Mouse (Mus musculus) left cerebral cortex, adult 9 months (tissue): ENCODE measurements around the gene Olfr222.
A peak's percentile ranks its signal among the peaks of the same experiment; 100 is the strongest.
"Not testable (repeated sequence)": the region's sequence is repeated elsewhere in the genome, so short reads cannot be mapped to it uniquely, and the experiment has no call there.

ENCODE experiments used
- DNase-seq, 2 experiments: peaks; one replicate each; pipeline ENCODE4 v3.0.0; 2022; ENCODE audit warnings: low spot score in 2 of 2

Olfr222 gene

DNA sequence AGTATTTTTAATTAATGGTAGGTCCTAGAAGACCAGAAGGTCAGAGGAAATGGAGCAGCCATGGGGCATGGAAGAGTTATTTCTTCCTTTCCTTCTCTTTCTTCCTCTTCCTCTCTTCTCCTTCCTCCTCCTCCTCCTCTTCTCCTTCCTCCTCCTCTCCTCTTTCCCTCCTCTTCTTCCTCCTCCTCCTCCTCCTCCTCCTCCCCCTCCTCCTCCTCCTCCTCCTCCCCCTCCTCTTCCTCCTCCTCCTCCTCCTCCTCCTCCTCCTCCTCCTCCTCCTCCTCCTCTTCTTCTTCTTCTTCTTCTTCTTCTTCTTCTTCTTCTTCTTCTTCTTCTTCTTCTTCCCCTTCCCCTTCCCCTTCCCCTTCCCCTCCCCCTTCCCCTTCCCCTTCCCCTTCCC is at the start of gene Olfr222:
TSS of gene Olfr222 (minus strand) at position 101 of the 400 bp plus-strand sequence.
- not testable (repeated sequence) for DNase-seq

DNA sequence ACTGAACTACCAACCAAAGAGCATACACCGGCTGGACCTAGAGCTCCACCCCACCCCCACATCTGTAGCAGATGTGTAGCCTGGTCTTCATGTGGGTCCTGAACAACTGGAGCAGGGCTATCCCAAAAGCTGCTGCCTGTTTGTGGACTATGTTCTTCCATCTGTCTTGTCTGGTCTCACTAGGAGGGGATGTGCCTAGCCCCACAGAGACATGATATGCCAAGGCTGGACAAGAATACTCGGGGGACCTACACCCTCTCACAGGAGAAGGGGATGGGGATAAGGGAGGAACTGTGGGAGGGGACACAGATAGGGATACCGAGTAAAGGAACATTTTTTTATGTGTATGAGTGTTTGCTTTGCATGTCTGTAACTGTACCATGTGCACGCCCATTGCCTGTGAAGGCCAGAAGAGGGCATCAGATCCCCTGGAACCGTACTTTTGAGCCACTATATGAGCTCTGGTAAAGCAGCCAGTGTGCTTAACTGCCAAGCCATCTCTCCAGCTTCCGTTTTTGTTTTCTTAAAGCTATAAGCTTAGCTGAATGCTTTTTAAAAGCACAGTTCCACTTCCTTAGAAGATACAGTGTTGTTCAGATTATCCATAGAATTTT is 48.1 kb upstream of the Olfr222 start:
- DNase-seq: peak in 1 of 2 experiments; percentile 78

DNA sequence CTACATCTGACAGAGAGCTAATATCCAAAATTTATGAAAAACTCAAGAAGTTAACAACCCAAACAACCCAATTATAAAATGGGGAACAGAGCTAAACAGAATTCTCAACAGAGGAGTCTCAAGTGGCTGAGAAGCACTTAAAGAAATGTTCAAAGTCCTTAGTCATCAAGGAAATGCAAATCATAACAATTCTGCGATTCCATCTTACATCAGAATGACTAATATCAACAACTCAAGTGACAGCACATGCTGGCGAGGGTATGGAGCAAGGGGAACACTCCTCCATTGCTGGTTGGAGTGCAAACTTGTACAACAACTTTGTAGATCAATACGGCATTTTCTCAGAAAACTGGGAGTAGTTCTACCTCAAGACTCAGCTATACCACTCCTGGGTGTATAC is 46.2 kb upstream of the Olfr222 start:
- no peak for DNase-seq

DNA sequence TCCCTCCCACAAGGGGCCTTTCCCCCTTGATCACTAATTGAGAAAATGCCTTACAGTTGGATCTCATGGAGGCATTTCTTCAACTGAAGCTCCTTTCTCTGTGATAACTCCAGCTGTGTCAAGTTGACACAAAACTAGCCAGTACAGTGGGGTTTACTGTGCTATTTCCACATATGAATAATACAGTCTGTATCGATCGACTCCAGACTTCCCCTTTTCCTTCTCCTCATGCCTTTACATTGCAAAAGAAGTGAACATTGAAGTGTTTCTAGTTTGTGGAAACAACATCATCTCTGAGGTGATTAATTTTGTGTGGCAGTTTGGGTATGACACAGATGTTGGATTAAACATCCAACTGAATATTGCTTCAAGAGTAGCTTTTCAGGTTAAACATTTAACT is 41.0 kb upstream of the Olfr222 start:
- not testable (repeated sequence) for DNase-seq

DNA sequence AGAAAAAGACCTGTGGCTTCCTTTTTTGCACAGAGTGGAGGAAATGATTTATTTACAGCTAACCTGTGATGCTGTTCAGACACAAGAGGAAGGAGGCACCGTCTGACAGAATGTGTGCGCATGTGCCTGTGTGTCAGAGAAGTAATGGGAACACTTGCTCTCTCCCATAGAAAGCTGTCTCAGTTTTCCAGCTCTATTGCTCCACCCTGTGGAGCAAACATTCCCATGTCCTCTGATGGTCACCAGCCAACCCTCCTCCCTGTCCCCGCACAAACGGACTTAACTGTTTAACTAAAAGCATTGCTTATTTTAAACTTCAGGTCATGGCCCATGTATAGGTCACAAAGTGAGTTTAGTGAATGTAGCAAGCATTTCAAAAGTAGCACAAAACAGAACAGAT is 38.1 kb upstream of the Olfr222 start:
- peak in 1 of 2 experiments; percentile 52 for DNase-seq

DNA sequence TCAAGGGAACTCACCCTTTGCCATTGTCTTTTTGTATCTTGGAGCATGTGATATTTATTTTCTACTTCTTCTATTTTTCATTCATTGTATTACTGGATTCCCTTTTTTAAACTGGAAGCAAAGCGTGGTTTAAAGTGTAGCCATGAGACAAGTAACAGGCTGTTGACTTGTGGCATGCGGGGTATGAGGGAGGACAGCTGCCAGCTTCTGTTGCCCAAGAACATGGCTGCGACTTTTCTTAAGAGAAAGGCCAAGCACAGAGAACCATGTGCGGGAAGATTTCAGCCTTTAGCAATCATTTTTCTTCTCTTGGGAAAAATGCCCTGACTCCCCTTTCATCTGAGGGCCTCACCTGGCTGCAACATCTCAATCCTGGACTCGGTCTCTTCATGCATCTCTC is 35.6 kb upstream of the Olfr222 start:
- DNase-seq: no peak

DNA sequence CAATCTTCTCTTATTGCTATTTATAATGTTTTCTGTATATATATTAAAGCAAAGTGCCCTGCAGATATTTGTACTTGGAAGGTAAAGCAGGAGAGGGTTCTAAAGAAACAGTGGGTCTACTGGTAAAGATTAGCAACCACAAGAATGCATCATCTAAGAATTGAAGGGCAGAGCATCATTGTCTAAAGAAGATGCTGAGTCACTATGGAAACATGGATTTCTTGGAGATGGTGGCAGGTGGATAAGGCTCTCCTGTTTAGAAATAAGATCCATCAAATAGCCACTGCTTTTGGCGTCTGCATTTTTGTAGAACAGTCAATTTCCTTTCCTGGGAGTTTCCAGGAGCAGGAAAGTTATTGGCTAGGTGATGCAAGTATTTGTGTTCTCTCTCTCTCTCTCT is 26.3 kb upstream of the Olfr222 start:
- DNase-seq: no peak

DNA sequence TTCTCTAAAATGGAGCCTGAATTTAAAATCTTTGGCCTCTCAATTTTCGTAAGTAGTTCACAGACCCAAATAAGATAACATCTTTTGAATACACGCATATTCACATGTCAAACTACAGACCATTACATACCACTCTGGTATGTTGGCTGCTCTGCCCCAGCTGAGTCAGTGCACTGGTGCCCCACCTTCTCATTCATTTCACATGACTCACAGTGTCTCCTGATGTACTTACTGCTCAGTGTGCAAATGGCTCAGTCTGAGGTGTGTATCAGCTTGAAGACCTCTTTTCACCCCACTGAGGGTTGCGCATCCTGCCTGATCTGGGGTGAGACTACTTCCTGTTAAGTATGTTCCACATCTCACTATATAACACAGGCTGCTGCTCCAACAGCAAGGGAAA is 24.8 kb upstream of the Olfr222 start:
- DNase-seq: no peak

DNA sequence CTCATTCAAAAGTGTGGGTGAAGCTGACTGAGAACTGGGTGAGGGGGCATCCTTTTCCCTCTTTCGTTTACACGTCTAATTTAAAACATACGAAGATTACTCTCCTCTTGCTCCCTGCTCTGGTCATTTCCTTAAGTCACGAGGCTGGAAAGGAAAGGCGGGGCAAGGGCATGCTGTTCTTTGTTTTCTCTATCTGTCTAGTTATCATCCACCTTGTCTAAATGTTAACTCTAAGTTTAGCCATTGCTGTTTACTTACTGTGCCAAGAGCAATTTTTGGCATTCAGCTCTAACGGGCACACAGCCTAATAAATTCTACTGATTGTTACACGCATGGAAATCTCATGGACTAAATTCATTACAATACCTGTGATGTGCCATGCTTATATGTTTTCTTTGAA is 23.2 kb upstream of the Olfr222 start:
- no peak for DNase-seq

DNA sequence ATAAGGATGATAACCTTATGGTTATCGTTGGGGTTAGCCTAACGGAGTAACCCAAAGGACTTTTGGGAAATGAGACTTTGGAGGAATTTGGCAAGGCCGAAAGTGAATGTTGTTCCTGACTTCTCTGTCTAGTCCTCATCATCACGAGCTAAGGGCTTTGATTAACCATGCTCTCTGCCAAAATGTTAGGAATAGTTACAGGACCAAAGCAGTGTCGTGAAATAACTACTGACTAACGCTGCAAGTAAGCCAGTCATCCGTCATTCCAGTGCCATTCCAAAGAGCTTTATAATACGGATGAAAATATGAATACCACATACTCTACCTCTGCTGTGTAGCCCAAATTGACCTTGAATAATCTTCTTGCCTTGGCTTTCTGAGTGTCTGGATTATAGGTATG is 20.9 kb upstream of the Olfr222 start:
- DNase-seq: no peak

DNA sequence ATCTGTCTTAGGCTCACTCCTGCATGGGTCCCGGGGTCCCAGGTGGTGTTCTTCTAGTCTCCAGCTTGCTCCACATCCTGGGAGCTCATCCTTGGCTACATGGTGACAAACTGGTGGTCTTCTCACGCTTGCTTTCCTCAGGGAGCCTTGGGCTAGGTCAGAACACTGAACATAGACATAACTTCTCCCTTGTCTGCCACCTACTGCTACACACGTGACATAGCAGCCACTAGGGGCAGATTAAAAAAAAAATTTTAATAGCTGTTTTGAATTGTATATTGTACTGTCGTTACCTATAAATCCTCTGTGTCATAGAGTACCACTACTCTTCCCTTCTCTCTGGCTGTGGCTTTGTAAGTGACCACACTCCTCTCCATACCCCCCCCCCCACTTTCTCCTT is 20.1 kb upstream of the Olfr222 start:
- no peak for DNase-seq

DNA sequence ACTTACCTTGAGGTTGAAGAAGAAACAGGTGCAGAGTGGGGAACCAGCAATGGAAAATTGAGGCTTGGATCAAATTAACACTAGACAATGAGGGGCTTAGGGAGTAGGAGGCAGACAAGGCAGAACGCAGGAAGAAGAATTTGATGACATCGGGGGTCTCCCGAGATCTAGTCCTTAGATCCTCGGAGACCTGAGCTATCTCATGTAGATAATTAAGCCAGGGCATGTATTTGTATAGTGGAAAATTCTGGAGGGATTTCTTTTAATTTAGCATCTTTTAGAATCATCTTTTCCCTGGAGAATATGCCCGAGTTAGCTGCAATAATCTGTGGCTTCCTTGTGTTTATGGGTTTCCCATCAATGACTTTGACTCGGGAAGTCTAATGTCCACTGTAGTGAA is 17.2 kb upstream of the Olfr222 start, which contains the start of gene Olfr223:
TSS of gene Olfr223 (minus strand) at position 101 of the 400 bp plus-strand sequence.
- no peak for DNase-seq

DNA sequence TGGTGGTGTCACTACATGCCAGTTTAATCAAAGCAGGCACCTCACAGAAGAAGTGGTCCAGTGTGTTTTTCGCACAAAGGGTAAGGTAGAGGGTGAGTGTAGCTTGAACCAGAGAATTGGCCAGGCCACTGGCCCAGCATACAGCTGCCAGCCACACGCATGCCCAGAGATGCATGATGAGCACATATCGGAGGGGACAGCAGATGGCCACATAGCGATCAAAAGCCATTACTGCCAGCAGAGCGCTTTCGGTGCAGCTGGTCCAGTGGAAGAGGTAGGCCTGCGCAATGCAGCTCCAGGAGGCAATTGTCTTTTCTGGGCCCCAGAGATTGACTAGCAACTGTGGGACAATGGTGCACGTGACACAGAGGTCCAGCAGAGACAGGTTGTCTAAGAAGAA is 13.5 kb upstream of the Olfr222 start:
- DNase-seq: no peak

DNA sequence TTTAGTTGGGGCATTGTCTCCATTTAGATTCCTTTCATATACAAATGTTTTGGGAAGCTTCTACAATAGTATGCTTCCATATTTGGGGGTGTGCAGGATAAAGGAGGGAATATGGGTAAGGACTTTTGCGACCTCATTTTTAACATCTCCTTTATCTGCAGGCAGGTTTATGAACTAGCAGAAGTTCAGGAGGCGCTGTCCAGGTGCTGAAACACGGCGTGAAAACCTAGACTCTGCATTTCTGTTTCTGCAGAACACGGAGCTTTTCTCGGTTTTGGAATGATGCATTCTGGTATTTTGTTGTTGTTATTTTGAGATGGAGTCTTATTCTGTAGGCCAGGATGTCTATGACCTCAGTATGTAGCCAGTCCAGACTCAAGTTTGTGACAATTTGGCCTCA is 8.5 kb upstream of the Olfr222 start:
- DNase-seq: no peak

DNA sequence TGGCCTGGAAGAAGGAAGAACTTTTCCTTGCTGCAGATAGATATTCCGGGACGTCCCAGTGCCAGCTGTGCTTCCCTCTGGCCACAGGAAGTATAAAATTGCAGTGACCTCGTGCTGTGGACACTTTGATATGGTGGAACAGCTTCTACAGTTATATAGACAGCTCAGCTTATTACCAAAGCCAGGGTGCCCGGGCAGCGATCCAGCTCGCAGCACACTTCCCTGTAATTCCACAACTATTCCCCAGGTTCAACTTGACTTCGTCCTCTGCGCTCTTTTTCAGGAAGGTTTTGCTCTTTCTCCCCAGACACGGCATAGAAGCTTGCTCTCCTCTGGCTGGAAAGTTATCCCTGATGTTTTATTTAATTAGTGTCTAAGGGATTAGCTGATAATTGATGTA is 309 bp downstream of the Olfr222 start:
- DNase-seq: no peak

DNA sequence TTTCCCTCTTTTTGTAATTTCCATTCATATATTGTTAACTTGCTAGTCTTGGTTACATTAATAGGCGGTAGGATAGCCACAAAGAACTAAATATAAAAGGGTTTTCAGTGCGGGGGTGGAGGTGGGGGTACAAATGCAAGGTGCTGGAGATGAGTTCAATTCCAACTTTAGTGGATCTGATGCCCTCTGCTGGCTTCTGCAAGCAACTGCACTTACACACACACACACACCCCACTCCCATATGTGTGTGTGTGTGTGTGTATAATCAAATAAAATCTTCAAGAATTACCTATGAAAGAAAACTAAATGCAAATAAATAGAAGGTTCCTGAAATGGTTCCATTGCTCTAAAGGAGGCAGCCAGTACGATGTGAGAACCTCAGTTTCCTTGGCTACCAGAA is 6.7 kb downstream of the Olfr222 start:
- DNase-seq: no peak

DNA sequence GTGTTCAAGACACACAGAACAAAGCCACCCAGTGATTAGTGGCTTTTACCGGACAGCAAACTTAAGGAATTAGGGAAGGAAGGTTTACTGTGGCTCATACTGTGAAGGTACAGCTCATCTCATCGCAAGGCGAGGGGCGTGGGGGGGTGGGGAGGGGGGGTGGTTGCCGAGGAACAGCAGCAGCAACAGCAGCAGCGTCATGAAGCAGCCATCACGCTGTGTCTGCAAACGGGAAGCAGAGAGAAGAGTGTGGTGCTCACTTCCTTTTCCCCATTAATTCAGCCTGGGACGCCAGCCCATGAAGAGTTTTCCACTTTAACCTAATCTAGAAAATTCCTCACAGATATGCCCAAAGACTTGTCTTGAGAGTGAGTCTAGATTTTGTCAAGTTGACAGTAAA is 13.2 kb downstream of the Olfr222 start:
- DNase-seq: no peak

DNA sequence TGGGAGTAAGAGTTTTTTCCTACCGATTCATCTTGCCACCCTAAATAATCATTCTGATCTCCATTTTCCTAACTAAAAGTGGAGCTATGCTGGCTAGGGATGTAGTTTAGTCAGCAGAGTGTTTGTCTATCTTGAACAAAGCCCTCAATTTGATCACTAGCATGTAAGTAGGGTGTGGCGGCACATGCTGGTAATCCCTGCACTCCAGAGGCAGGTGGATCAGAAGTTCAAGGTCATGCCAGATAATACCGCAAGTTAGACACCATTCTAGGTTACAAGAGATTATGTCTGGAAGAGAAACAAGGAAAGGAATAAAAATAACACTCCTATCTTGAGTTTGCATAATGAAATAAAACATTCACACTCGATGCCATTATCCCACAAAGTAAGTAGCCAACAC is 13.7 kb downstream of the Olfr222 start:
- no peak for DNase-seq

DNA sequence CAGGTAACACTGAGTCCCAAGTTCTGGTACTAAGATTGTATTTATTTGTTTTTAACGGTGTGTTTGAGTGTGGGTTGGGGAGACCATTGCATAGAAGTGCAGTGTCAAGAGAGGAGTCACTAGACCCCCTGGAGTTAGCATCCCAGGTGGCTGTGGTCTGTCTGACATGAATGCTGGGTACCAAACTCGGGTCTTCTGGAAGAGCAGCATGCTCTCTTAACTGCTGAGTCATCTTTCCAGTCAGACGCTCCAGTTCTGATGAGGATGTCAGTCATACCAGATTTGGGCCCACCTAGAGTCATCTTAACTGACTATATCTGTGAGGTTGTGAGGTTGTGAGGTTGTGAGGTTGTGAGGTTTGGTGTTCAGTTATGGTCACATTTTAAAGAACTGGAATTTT is 15.1 kb downstream of the Olfr222 start:
- no peak for DNase-seq

DNA sequence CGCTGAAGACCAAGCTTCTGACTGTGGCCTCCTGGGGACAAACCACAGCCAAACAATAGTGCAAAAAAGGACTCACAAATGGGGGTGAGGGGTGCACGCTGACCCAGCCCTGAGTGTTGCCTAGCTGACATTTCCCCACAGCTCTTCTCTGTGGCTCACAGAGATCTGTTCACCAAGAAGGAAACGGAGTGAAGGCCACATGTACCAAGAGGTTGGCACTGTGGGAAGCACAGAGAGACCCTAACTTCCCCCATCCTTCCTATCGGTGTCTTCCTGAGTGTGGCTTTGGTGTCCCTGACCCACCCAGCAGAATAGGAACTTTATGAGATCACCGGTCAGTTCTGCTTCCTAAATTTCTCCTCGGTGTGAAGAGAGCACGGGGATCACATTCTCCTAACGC is 21.5 kb downstream of the Olfr222 start:
- DNase-seq: no peak

DNA sequence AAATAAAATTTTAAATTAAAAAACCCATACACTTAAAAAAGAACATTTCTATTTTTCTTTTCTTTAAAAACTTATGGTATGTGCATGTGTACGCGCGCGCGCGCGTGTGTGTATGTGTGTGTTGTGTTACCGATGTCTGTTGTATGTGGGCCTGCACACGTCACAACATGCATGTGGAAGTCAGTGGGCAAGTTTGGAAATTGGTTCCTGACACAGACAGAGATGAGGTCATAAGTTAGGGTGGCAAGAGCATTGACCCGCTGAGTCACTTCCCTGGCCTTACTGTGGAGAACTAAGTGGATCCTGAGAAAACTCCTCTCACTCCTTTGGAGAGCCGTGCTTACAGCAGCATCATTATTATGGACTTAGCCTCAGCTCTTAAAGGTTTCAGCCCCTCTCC is 21.9 kb downstream of the Olfr222 start:
- DNase-seq: no peak

DNA sequence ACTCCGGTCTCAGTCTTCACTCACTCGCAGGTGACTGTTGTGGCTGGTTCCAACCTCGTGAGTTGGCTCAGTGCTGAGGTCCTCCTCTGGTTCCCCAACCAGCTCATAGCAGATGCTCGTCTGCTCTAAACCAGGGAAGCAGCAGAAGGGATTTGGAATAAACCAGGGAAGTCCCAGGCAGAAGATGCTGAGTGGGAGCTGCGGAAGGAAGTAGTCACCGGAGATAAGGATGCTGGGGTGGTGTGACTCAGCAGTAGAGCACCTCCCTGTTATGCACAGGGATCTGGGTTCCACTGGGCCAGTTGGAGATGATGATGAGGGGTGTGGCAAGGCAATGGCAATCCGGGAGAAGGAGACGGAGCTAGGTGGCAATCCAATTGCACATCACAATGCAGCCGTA is 32.0 kb downstream of the Olfr222 start:
- peak in 1 of 2 experiments; percentile 28 for DNase-seq

DNA sequence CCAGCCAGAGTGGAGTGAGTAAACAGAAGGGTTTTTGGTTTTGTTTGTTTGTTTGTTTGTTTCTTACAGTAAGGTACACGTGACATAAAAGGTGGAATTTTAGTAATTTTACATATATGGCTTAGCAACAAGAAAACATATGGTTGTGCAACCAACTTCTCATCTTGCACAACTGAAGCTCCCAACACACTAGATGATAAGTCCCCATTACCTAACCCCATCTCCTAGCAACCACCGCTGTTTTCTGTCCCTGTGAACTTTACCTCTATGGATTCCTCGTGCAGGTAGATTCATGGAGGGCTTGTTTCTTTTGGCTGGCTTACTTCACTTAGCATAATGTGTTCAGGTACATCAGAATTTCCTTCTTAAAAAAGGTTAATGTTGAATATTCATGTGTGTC is 32.7 kb downstream of the Olfr222 start:
- DNase-seq: no peak

DNA sequence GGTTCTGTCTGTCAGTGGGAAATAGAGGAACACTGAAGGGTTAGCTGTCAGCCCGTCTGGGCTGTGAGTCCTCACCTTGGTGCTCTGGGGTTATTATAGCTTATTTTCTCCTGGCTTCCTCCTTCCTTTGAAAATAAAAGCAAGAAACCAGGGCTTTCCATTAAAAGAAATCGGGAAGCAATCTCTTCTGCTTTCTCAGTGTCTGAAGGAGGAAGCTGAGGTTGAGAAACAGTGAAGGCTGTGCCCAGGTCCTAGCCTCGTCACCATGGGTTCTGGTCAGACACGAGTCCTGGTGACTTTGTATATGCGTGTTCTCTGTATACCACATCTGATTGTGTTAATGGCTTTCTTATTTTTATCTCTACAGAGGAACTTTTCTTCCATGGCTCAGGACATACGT is 33.6 kb downstream of the Olfr222 start:
- DNase-seq: no peak
